Mouse (Mus musculus) olfactory bulb, adult 2 months (tissue): ENCODE measurements around the gene Pibf1.

Source experiments
- CTCF ChIP-seq: fragments of 200-500 bp; IDR thresholded peaks from 2 replicates; pipeline ENCODE4 v1.5.1; 2012; ENCODE audit warnings: low read depth, mild to moderate bottlenecking, low read length, moderate library complexity; ENCODE audit not compliant: insufficient read depth
- POLR2A ChIP-seq: fragments of 200-500 bp; IDR thresholded peaks from 2 replicates; pipeline ENCODE4 v1.6.1; 2012; ENCODE audit warnings: mild to moderate bottlenecking, low read depth, low read length, moderate library complexity; ENCODE audit not compliant: insufficient read depth

GRCm38 (mm10) chr14:99229071-99229780, 130.0 kb downstream of the Pibf1 start:
- TF ChIP-seq CTCF (no peak), POLR2A (no peak)
